Mouse (Mus musculus) liver, embryonic 11.5 days (tissue): Measurements from ENCODE around the gene Tmem128. TPM values are rescaled to one million over a fixed set of nuclear protein-coding genes. Genes with fewer than 3 reads are reported as not detected.

Source experiments
- ATAC-seq: fragments of 200-750 bp; cut with Nextera tagmentation; replicated peaks from 2 replicates; pipeline ENCODE4 v1.8.0; 2017; ENCODE audit warnings: moderate number of reproducible peaks, mild to moderate bottlenecking, moderate TSS enrichment, moderate library complexity; ENCODE audit not compliant: low FRiP score
- DNase-seq: peaks from one replicate; pipeline ENCODE4 v3.0.0-alpha.2; 2017; ENCODE audit warnings: low spot score
- H3K27ac ChIP-seq: fragments of 300-500 bp; sonication (generic); 2 replicates; pipeline ENCODE4 v1.5.1; 2014; ENCODE audit warnings: mild to moderate bottlenecking, low read depth, low read length, control low read depth
- H3K27me3 ChIP-seq: fragments of 300-500 bp; sonication (generic); replicated peaks from 2 replicates; pipeline ENCODE4 v1.6.1; 2014; ENCODE audit warnings: low read length, mixed read lengths; ENCODE audit not compliant: control insufficient read depth, insufficient read depth
- H3K36me3 ChIP-seq: fragments of 300-500 bp; sonication (generic); 2 replicates; pipeline ENCODE4 v1.6.1; 2014; ENCODE audit warnings: mild to moderate bottlenecking, low read length, moderate library complexity, mixed read lengths; ENCODE audit not compliant: control insufficient read depth, insufficient read depth
- H3K4me1 ChIP-seq: fragments of 300-500 bp; sonication (generic); replicated peaks from 2 replicates; pipeline ENCODE4 v1.6.1; 2014; ENCODE audit warnings: low read length, mixed read lengths; ENCODE audit not compliant: control insufficient read depth, insufficient read depth
- H3K4me2 ChIP-seq: fragments of 300-500 bp; sonication (generic); 2 replicates; pipeline ENCODE4 v1.6.1; 2014; ENCODE audit warnings: mild to moderate bottlenecking, control low read depth, moderate library complexity
- H3K4me3 ChIP-seq: fragments of 300-500 bp; sonication (generic); 2 replicates; pipeline ENCODE4 v1.5.1; 2014; ENCODE audit warnings: low read depth, low read length, control low read depth
- H3K9ac ChIP-seq: fragments of 300-500 bp; sonication (generic); 2 replicates; pipeline ENCODE4 v1.6.1; 2014; ENCODE audit warnings: low read depth, low read length, control low read depth
- H3K9me3 ChIP-seq: fragments of 300-500 bp; sonication (generic); 2 replicates; pipeline ENCODE4 v1.6.1; 2016; ENCODE audit warnings: low read length, inconsistent platforms, mixed read lengths; ENCODE audit not compliant: control insufficient read depth
- WGBS: fragments of 180-500 bp; shearing (Covaris S2); extraction: QIAGEN DNeasy Blood & Tissue Kit; methylation state at CpG from one replicate; pipeline ENCODE4 v1.1.7; 2014; 5-methylcytosine and 5-hydroxymethylcytosine counted together
- polyA plus RNA-seq: library from polyadenylated mRNA; unstranded; fragments of >200 nt; fragmentation: Nextera tagmentation; extraction: Ambion mirVana; gene quantifications from 2 replicates; pipeline ENCODE4 v1.2.1, GENCODE M21; 2014

Tmem128 gene
- polyA plus RNA-seq, 1 experiment from 2014 or later, result 63.1 TPM

- no peak overlapping the region for H3K4me3 ChIP-seq
- ATAC-seq (no peak), DNase-seq (no peak)
- H3K27me3 ChIP-seq, result no peaks in the 10 kb centered on the region
- no peak overlapping the region for H3K27ac ChIP-seq
- no peak overlapping the region for H3K4me2 ChIP-seq
- H3K36me3 ChIP-seq, result no peaks in the 10 kb centered on the region
- WGBS, result 81% methylated on average over 3 of the region's 3 CpGs
- H3K9ac ChIP-seq, result no peak overlapping the region
- no peaks in the 10 kb centered on the region for H3K9me3 ChIP-seq
- no peaks in the 10 kb centered on the region for H3K4me1 ChIP-seq
Measured at GRCm38 (mm10) chr5:38288476-38288875, 28.5 kb downstream of the Tmem128 start.

- ATAC-seq, result no peak
Measured at GRCm38 (mm10) chr5:38301761-38302411, 41.9 kb downstream of the Tmem128 start.

GRCm38 (mm10) chr5:38302651-38303050 lies 42.7 kb downstream of the Tmem128 start:
- Histone ChIP-seq H3K27me3 (no peaks in the 10 kb centered on the region), H3K27ac (no peak overlapping the region), H3K9ac (no peak overlapping the region), H3K4me2 (no peak overlapping the region), H3K4me3 (no peak overlapping the region), H3K4me1 (no peaks in the 10 kb centered on the region), H3K9me3 (no peaks in the 10 kb centered on the region), H3K36me3 (no peaks in the 10 kb centered on the region)
- ATAC-seq, result no peak
- 59% methylated on average over 12 of the region's 12 CpGs for WGBS
- DNase-seq, result no peak

More at GRCm38 (mm10) chr5:38301761-38302411, 41.9 kb downstream of the Tmem128 start:
- no peak overlapping the region for H3K4me2 ChIP-seq
- no peaks in the 10 kb centered on the region for H3K4me1 ChIP-seq
- H3K4me3 ChIP-seq, result no peak overlapping the region
- no peak overlapping the region for H3K27ac ChIP-seq
- H3K36me3 ChIP-seq, result no peaks in the 10 kb centered on the region
- 83% methylated on average over 12 of the region's 12 CpGs for WGBS
- DNase-seq, result no peak
- no peaks in the 10 kb centered on the region for H3K9me3 ChIP-seq
- H3K9ac ChIP-seq, result no peak overlapping the region
- no peaks in the 10 kb centered on the region for H3K27me3 ChIP-seq

GRCm38 (mm10) chr5:38305241-38305640 lies 45.3 kb downstream of the Tmem128 start:
- Histone ChIP-seq H3K36me3 (no peaks in the 10 kb centered on the region), H3K4me2 (no peak overlapping the region), H3K9ac (no peak overlapping the region), H3K27me3 (no peaks in the 10 kb centered on the region), H3K4me1 (no peaks in the 10 kb centered on the region), H3K9me3 (no peaks in the 10 kb centered on the region), H3K27ac (no peak overlapping the region), H3K4me3 (no peak overlapping the region)
- ATAC-seq, result no peak
- WGBS, result 71% methylated on average over 2 of the region's 2 CpGs
- DNase-seq, result no peak

- peak overlapping the region; percentile 28 for H3K4me3 ChIP-seq
- 9% methylated on average over 26 of the region's 26 CpGs for WGBS
- peak overlapping the region; percentile 53 for H3K4me2 ChIP-seq
Measured at GRCm38 (mm10) chr5:38307255-38308101, 47.5 kb downstream of the Tmem128 start.

GRCm38 (mm10) chr5:38308873-38309272 lies 48.9 kb downstream of the Tmem128 start:
- DNase-seq, result no peak
- ATAC-seq, result peak; percentile 71
- Histone ChIP-seq H3K27ac (no peak overlapping the region), H3K9ac (no peak overlapping the region), H3K27me3 (no peaks in the 10 kb centered on the region), H3K9me3 (no peaks in the 10 kb centered on the region; the same call in 1 of the 2 replicates), H3K4me1 (no peaks in the 10 kb centered on the region), H3K4me3 (no peak overlapping the region), H3K36me3 (no peaks in the 10 kb centered on the region), H3K4me2 (no peak overlapping the region)
- 47% methylated on average over 5 of the region's 5 CpGs for WGBS

More at GRCm38 (mm10) chr5:38307255-38308101, 47.5 kb downstream of the Tmem128 start:
- ATAC-seq (peak; percentile 76), DNase-seq (peak; percentile 86)
- H3K36me3 ChIP-seq, result no peaks in the 10 kb centered on the region
- no peak overlapping the region for H3K9ac ChIP-seq
- no peak overlapping the region for H3K27ac ChIP-seq
- H3K4me1 ChIP-seq, result no peaks in the 10 kb centered on the region
- no peaks in the 10 kb centered on the region for H3K9me3 ChIP-seq
- no peaks in the 10 kb centered on the region for H3K27me3 ChIP-seq

- H3K4me3 ChIP-seq, result no peak overlapping the region
- 70% methylated on average over 3 of the region's 3 CpGs for WGBS
- H3K9ac ChIP-seq, result no peak overlapping the region
- no peaks in the 10 kb centered on the region for H3K36me3 ChIP-seq
- H3K27ac ChIP-seq, result no peak overlapping the region
- no peak overlapping the region for H3K4me2 ChIP-seq
- ATAC-seq (no peak), DNase-seq (no peak)
- no peaks in the 10 kb centered on the region for H3K27me3 ChIP-seq
- H3K9me3 ChIP-seq, result no peaks in the 10 kb centered on the region; the same call in 1 of the 2 replicates
- H3K4me1 ChIP-seq, result no peaks in the 10 kb centered on the region
Measured at GRCm38 (mm10) chr5:38309795-38310194, 49.8 kb downstream of the Tmem128 start.
